Mouse (Mus musculus) kidney, embryonic 15.5 days (tissue): Measurements from ENCODE around the gene Slc11a2. TPM values are rescaled to one million over a fixed set of nuclear protein-coding genes. Genes with fewer than 3 reads are reported as not detected.

Source experiments
- ATAC-seq: fragments of 200-750 bp; cut with Nextera tagmentation; replicated peaks from 2 replicates; pipeline ENCODE4 v1.8.0; 2017; ENCODE audit warnings: moderate TSS enrichment; ENCODE audit not compliant: low FRiP score
- H3K27ac ChIP-seq: fragments of 300-500 bp; sonication (generic); 2 replicates; pipeline ENCODE4 v1.5.1; 2015; ENCODE audit warnings: mild to moderate bottlenecking, inconsistent platforms
- H3K27me3 ChIP-seq: fragments of 300-500 bp; sonication (generic); 2 replicates; pipeline ENCODE4 v1.6.1; 2015; ENCODE audit warnings: inconsistent platforms
- H3K36me3 ChIP-seq: fragments of 300-500 bp; sonication (generic); 2 replicates; pipeline ENCODE4 v1.6.1; 2015; ENCODE audit warnings: inconsistent platforms
- H3K4me1 ChIP-seq: fragments of 300-500 bp; sonication (generic); 2 replicates; pipeline ENCODE4 v1.6.1; 2015; ENCODE audit warnings: inconsistent platforms
- H3K4me2 ChIP-seq: fragments of 300-500 bp; sonication (generic); 2 replicates; pipeline ENCODE4 v1.6.1; 2015; ENCODE audit warnings: moderate library complexity, mild to moderate bottlenecking, inconsistent platforms
- H3K4me3 ChIP-seq: fragments of 300-500 bp; sonication (generic); replicated peaks from 2 replicates; pipeline ENCODE4 v1.5.1; 2015; ENCODE audit warnings: mild to moderate bottlenecking, inconsistent platforms
- H3K9ac ChIP-seq: fragments of 300-500 bp; sonication (generic); 2 replicates; pipeline ENCODE4 v1.6.1; 2015; ENCODE audit warnings: mild to moderate bottlenecking, inconsistent platforms
- H3K9me3 ChIP-seq: fragments of 300-500 bp; sonication (generic); replicated peaks from 2 replicates; pipeline ENCODE4 v1.6.1; 2016; ENCODE audit warnings: inconsistent platforms
- WGBS: fragments of 180-500 bp; shearing (Covaris S2); methylation state at CpG from one replicate; pipeline ENCODE4 v1.1.7; 2015; ENCODE audit warnings: mixed read lengths; 5-methylcytosine and 5-hydroxymethylcytosine counted together
- polyA plus RNA-seq: library from polyadenylated mRNA; unstranded; fragments of >200 nt; fragmentation: Nextera tagmentation; extraction: Ambion mirVana; gene quantifications from 2 replicates; pipeline ENCODE4 v1.2.1, GENCODE M21; 2015

Slc11a2 gene
- polyA plus RNA-seq, 1 experiment from 2014 or later = 28.2 TPM

DNA sequence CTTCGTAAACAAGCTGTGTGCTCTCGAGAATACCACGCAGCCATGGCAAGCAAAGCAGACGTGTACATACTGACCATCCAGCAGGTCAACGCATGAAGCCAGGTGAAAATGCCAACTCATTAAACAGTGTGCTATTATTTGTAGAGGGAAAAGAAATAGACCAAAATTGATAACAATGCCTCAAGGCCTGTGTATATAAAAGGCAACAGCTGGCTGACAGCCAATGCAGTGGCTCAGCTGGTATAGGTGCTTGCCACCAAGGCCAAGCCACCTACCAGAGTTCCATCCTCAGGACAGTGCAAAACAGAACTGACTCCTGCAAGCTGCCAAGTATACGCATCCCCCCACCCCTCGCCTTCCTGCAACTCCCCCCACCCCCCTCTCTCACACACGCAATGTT lies 9.2 kb downstream of the Slc11a2 start:
- peaks cover 8% of the 10 kb centered on the region; the same call in 1 of the 2 replicates for H3K36me3 ChIP-seq
- peaks cover 75% of the 10 kb centered on the region for H3K4me1 ChIP-seq
- H3K4me2 ChIP-seq = no peak overlapping the region
- H3K4me3 ChIP-seq = no peak overlapping the region
- no peak overlapping the region for H3K9ac ChIP-seq
- no peak for ATAC-seq
- H3K27ac ChIP-seq = no peak overlapping the region
- 90% methylated on average over 8 of the region's 8 CpGs for WGBS
- no peaks in the 10 kb centered on the region for H3K9me3 ChIP-seq
- H3K27me3 ChIP-seq = no peaks in the 10 kb centered on the region

DNA sequence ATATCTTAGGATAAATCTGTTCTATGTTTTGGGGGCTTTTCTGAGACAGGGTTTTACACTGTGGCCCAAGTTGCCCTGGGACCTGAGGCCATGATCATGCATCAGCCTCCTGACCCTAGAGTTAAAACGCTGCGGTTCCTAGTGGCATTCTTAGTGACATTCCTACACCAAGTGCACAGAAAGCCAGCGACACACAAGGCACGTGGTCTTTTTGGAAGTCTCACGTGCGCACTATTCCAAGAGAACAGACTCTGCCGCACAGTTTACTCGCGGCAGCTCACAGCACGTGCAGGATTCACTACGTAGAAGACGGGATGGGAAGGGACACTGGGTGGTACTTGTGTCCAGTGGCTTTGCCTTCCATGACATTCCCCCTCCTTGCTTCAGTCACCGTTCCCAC lies 9.9 kb downstream of the Slc11a2 start:
- H3K9me3 ChIP-seq = no peaks in the 10 kb centered on the region
- no peak overlapping the region for H3K27ac ChIP-seq
- H3K4me3 ChIP-seq = no peak overlapping the region
- H3K36me3 ChIP-seq = peaks cover 15% of the 10 kb centered on the region
- no peaks in the 10 kb centered on the region for H3K27me3 ChIP-seq
- H3K4me2 ChIP-seq = no peak overlapping the region
- no peak overlapping the region for H3K9ac ChIP-seq
- no peak for ATAC-seq
- peaks cover 75% of the 10 kb centered on the region for H3K4me1 ChIP-seq
- 95% methylated on average over 13 of the region's 13 CpGs for WGBS

GRCm38 (mm10) chr15:100414011-100414410 lies 10.9 kb downstream of the Slc11a2 start:
- H3K27me3 ChIP-seq = no peaks in the 10 kb centered on the region
- no peak overlapping the region for H3K4me3 ChIP-seq
- no peak for ATAC-seq

GRCm38 (mm10) chr15:100413306-100413705 lies 11.6 kb downstream of the Slc11a2 start:
- no peak overlapping the region for H3K4me3 ChIP-seq
- no peaks in the 10 kb centered on the region for H3K9me3 ChIP-seq
- no peak overlapping the region for H3K9ac ChIP-seq
- H3K4me1 ChIP-seq = peaks cover 61% of the 10 kb centered on the region
- WGBS = 80% methylated on average over 4 of the region's 5 CpGs
- peak overlapping the region; percentile 71 for H3K27ac ChIP-seq
- no peak for ATAC-seq
- H3K4me2 ChIP-seq = no peak overlapping the region
- H3K36me3 ChIP-seq = peaks cover 31% of the 10 kb centered on the region
- no peaks in the 10 kb centered on the region for H3K27me3 ChIP-seq

More at GRCm38 (mm10) chr15:100414011-100414410, 10.9 kb downstream of the Slc11a2 start:
- H3K4me1 ChIP-seq = peaks cover 68% of the 10 kb centered on the region
- no peaks in the 10 kb centered on the region for H3K9me3 ChIP-seq
- H3K9ac ChIP-seq = no peak overlapping the region
- no peak overlapping the region for H3K4me2 ChIP-seq
- H3K27ac ChIP-seq = peak overlapping the region; percentile 58
- WGBS = 57% methylated on average over 4 of the region's 4 CpGs
- peaks cover 25% of the 10 kb centered on the region for H3K36me3 ChIP-seq

DNA sequence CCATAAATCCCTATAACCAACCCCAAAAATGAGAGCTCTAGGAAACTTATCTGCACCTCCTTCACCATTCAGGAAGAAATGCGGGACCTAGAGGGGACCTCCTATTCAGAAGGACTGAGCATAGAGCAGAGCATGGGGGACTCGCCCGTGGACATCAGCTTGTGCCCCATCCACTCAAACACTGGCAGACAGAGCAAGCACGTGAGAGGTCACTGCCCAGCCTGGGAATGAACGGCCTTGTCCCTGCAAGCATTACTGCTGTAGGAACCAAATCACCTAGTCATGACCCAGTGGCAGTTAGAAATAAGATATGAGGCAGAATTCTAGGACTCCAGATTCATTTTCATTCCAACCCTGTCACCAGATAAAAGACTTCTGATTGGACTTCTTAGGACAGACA lies 13.1 kb downstream of the Slc11a2 start:
- H3K4me3 ChIP-seq = no peak overlapping the region
- H3K9ac ChIP-seq = no peak overlapping the region
- H3K4me2 ChIP-seq = no peak overlapping the region
- H3K36me3 ChIP-seq = peaks cover 45% of the 10 kb centered on the region
- no peaks in the 10 kb centered on the region for H3K9me3 ChIP-seq
- peaks cover 48% of the 10 kb centered on the region for H3K4me1 ChIP-seq
- WGBS = 73% methylated on average over 5 of the region's 5 CpGs
- no peaks in the 10 kb centered on the region for H3K27me3 ChIP-seq
- peak overlapping the region; percentile 47; the same call in 1 of the 2 replicates for H3K27ac ChIP-seq
- ATAC-seq = no peak

DNA sequence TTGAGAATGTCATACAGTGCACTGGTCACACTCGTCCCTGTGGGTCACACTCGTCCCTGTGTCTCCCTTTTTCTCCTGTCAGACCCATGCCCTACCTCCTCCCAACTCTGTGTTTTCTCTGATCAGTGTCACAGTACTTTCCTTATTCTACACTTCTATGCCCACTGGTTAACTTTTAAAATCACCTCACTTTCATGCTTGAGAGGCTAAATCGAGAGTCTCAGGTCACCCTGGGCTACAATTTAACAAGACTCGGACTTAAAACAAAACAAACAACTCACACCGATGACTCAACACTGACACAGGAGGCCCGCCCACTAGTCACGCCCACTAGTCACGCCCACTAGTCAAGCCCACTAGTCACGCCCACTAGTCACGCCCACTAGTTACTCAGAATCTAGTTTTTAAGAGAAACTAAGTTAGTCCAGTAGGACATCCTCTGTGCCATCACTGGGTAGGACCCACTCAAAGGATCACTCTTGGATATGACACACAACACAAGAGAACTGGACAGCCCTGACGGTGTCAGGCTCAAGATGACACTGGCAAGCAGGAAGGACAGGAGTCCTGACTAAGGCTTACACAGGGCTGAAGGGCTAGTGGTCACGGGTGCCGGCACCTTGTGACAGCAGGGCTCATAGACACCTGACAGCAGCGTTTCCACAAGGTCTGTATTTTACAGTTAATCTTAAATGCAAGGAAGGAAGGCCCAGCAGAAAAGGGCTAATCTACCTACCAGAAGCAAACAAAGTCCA lies 13.8 kb downstream of the Slc11a2 start:
- Histone ChIP-seq H3K9me3 (no peaks in the 10 kb centered on the region), H3K9ac (no peak overlapping the region), H3K4me3 (no peak overlapping the region), H3K27me3 (no peaks in the 10 kb centered on the region), H3K36me3 (peaks cover 49% of the 10 kb centered on the region), H3K4me2 (peak overlapping the region; percentile 3; the same call in 1 of the 2 replicates), H3K4me1 (peaks cover 47% of the 10 kb centered on the region), H3K27ac (peak overlapping the region; percentile 61)
- peak; percentile 81 for ATAC-seq
- WGBS = 45% methylated on average over 14 of the region's 14 CpGs

GRCm38 (mm10) chr15:100406088-100406487 lies 18.8 kb downstream of the Slc11a2 start:
- Histone ChIP-seq H3K9me3 (no peaks in the 10 kb centered on the region), H3K36me3 (peaks cover 89% of the 10 kb centered on the region), H3K4me1 (peaks cover 34% of the 10 kb centered on the region), H3K27me3 (no peaks in the 10 kb centered on the region), H3K9ac (no peak overlapping the region), H3K4me2 (no peak overlapping the region), H3K4me3 (no peak overlapping the region), H3K27ac (no peak overlapping the region)
- 68% methylated on average over 5 of the region's 5 CpGs for WGBS
- no peak for ATAC-seq

DNA sequence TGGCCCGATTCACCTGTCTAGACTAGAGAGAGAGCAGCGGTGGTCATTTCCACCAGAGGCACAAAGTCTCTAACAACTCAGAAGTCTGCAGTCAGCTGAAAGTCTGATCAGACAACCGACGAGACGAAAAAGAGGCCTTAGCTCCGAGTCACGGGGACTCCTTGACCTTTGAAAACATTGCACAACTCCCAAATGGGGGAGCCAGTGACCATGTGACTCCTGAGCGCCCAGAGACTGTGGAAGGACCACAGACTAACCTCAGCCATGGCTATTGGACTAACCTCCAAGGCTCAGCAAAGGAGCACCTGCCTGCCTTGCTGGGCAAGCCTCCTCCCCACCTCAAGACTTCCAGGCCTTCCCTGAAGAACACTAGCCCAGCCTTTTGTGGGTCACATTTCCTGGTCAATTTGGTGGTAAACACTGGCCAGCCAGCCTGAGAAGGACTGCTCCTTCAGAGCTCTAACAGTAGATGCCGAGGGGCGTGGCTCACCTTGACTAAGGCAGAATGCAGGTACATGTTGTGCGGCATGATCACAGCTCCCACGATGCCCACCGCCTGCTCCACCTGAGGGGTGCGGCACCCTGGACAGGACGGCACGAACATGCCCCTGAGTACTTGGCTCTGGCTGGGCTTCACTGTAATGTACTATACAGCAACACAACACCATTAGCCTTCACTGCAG lies 21.4 kb downstream of the Slc11a2 start:
- peaks cover 94% of the 10 kb centered on the region for H3K36me3 ChIP-seq
- no peaks in the 10 kb centered on the region for H3K9me3 ChIP-seq
- ATAC-seq = no peak
- H3K27me3 ChIP-seq = no peaks in the 10 kb centered on the region
- WGBS = 84% methylated on average over 16 of the region's 16 CpGs
- H3K4me1 ChIP-seq = peaks cover 26% of the 10 kb centered on the region
- no peak overlapping the region for H3K9ac ChIP-seq
- H3K4me3 ChIP-seq = no peak overlapping the region
- H3K27ac ChIP-seq = no peak overlapping the region
- H3K4me2 ChIP-seq = no peak overlapping the region

- Histone ChIP-seq H3K27me3 (no peaks in the 10 kb centered on the region), H3K27ac (no peak overlapping the region), H3K9ac (no peak overlapping the region), H3K4me2 (no peak overlapping the region), H3K9me3 (no peaks in the 10 kb centered on the region), H3K4me3 (no peak overlapping the region), H3K36me3 (peaks cover 94% of the 10 kb centered on the region), H3K4me1 (peaks cover 26% of the 10 kb centered on the region)
- 67% methylated on average over 4 of the region's 4 CpGs for WGBS
- ATAC-seq = no peak
Observed at GRCm38 (mm10) chr15:100402798-100403197, 22.1 kb downstream of the Slc11a2 start.

- peaks cover 26% of the 10 kb centered on the region for H3K4me1 ChIP-seq
- H3K27ac ChIP-seq = no peak overlapping the region
- 89% methylated on average over 14 of the region's 14 CpGs for WGBS
- H3K9me3 ChIP-seq = no peaks in the 10 kb centered on the region
- H3K4me2 ChIP-seq = no peak overlapping the region
- no peak overlapping the region for H3K4me3 ChIP-seq
- peaks cover 95% of the 10 kb centered on the region for H3K36me3 ChIP-seq
- H3K9ac ChIP-seq = no peak overlapping the region
- ATAC-seq = no peak
- H3K27me3 ChIP-seq = no peaks in the 10 kb centered on the region
Observed at GRCm38 (mm10) chr15:100402347-100402746, 22.5 kb downstream of the Slc11a2 start.

DNA sequence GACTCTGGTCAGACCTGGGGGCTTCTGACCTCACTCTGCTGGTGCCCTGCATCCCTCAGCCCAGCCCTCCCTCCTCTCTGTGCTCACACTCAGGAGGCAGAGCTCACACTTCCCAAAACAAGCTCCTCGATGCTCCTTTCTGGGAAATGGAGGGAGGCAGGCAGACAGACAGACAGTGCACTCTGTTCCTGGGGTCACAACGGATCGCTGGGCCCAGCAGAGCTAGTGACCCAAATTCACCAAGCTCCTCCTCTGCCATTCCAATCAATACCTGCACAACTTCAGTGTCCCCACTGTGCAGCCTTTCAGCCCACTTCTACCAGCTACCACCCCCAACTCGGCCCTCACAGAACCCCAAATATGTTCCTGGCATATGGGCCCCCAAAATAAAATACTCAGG lies 23.1 kb downstream of the Slc11a2 start:
- no peak for ATAC-seq
- no peak overlapping the region for H3K9ac ChIP-seq
- peaks cover 26% of the 10 kb centered on the region for H3K4me1 ChIP-seq
- H3K27ac ChIP-seq = peak overlapping the region; percentile 62
- peaks cover 96% of the 10 kb centered on the region for H3K36me3 ChIP-seq
- H3K4me3 ChIP-seq = no peak overlapping the region
- no peaks in the 10 kb centered on the region for H3K27me3 ChIP-seq
- WGBS = 90% methylated on average over 4 of the region's 4 CpGs
- no peaks in the 10 kb centered on the region for H3K9me3 ChIP-seq
- H3K4me2 ChIP-seq = no peak overlapping the region

- peaks cover 20% of the 10 kb centered on the region for H3K4me1 ChIP-seq
- H3K9ac ChIP-seq = no peak overlapping the region
- H3K4me2 ChIP-seq = no peak overlapping the region
- H3K36me3 ChIP-seq = peaks cover 98% of the 10 kb centered on the region
- no peaks in the 10 kb centered on the region for H3K9me3 ChIP-seq
- H3K4me3 ChIP-seq = no peak overlapping the region
- no peaks in the 10 kb centered on the region for H3K27me3 ChIP-seq
- peak overlapping the region; percentile 62; the same call in 1 of the 2 replicates for H3K27ac ChIP-seq
- ATAC-seq = peak; percentile 85
- WGBS = 80% methylated on average over 16 of the region's 16 CpGs
Observed at GRCm38 (mm10) chr15:100400592-100401250, 24.2 kb downstream of the Slc11a2 start.
